Mouse (Mus musculus): Measurements from ENCODE around the gene Dab1.

The Dab1 gene

DNA sequence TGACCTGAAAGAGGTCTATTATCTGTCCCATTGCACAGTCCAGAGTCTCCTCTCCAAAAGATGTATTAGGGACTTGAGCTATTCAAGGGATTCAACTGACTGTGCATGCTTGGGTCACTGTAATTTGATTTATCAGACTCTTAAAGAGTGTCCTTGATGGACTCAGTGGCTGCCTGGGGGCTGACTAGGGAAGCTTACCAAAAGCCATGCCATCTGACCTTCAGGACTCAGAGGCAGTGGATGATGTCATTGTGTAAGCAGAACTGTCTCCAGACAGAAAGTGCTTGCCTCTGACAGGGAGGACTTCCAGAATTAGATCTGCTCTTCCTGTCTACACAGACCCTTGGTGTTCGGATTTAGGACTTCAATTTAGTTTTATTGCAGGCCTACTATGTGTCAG lies 627.3 kb downstream of the Dab1 start:
- DNase-seq (ENCODE audit: low read depth, low spot score) = no peak

DNA sequence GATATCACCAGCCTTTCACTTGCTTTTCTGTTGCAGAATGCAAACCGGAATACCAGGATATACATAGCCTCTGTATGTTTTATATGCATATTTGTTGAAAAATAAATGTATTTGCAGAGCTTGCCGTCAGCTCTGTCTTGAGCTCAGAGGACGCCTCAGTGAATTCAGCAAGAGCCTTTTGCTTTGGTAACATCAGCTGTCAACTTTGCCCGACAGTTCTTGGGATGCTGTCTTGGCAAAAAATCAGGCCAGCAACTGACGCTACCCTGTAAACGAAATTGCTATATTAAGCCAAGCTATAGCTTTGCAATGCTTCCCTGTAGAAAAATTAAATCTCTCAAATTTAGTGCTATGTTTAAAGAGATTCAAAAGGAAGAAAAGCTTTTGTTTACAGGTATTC lies 630.3 kb downstream of the Dab1 start:
- no peak for DNase-seq (ENCODE audit: low read depth, low spot score)

DNA sequence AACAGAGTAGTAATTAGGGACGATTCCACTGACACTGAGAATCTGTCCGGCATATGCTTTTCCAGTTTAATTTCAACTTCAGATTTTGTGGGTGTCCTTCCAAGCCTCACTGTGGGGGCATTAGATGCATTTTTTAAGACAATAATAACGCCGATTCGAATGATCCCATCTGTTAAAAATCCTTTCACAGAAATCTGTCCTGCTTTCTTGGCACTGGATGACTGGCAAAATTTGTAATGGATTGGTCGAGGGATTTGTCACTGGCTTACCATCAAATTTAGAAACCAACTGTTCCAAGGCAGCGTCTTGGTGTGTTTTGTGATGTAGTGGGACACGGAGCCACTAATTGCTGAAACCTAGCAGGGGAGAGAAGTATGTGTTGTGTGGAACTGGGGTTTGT lies 638.6 kb downstream of the Dab1 start:
- no peak for DNase-seq (ENCODE audit: low read depth, low spot score)

DNA sequence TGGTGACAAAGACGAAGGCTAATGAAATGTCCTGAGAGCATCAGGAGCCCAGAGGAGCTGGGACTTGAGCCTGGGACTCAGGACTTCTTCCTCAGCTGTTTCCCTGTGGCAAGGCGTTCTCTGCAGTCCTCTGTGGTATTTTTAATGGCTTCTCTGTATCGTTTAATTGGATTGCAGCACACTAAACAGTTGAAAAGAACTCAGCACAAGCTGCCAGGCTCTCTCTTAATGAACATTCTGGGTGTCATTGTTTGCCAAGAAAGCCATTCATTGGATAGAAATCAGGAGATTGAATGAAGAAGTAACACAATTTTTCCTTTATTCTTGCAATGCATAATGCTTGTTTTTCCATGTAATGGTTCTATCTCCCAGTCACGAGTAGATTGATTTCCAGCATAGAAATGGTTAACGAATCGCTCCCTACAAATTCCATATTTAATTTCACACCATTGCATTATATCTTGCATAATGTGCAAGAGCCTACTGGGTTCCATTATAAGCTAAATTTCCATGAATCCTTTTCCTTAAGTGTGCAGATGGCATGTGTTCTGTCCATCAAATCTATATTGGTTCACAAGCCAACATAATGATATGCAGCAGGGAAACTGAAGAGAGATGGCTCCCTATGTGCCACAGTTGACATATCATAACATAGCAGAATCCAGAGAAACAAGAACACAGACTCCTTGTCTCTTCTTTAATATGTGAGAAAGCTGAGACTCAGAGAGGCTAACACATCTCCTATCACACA lies 650.4 kb downstream of the Dab1 start:
- no peak for DNase-seq (ENCODE audit: low read depth, low spot score)

DNA sequence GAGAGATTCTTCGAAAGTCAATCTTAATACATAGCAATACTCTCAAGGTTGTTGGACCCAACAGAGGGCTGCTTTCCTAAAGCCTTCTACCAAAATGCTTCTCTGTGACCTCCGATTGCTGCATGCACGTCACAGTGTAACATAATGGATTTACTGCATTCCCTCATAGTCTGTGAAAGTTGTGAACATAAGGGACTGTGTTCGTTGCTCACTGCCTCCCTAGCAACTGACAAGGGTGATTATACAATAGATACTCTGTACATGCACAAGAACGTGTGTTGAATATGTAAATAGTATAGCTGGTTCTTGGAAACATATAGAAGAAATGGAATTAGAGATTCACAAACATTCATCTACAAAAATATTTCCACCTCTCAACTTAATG lies 651.0 kb downstream of the Dab1 start:
- DNase-seq (ENCODE audit: low read depth, low spot score) = no peak

DNA sequence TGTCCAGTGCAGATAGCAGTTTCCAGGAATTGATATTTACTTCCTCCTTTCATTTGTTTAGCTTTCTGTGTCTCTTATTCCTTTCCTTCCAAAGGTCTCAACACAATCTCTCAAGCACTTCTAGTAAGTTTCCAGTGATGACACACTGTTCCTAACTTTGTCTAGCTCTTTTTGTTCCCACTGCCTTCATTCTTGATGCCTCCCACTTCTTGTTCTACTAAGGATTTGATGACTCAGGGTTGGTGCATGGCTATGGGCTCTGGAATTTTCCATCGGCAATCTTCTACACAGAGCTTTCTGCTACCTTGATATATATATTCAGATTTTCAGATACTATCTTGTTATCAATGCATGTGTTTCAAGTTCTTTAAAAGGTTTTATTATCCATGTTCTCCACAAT lies 656.1 kb downstream of the Dab1 start:
- no peak for DNase-seq (ENCODE audit: low read depth, low spot score)

DNA sequence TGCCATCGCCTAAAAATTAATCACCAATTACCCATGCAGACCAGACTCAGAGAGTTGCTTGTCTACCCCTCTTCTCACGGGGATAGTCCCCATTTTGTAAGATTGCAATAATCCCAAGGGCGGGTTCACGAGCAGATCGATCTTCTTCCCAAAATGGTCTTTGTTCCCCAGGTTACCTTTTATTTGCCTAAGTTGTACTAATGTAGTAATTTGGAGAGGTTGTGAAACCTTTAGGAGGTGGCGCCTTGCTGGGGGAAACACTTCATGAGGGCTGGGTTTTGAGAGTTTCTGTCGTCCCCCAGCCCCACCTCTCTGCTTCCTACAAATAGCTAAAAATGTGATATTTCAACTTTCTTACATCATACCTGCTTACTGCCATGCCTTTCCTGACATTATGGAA lies 657.8 kb downstream of the Dab1 start:
- DNase-seq (ENCODE audit: low read depth, low spot score) = no peak

DNA sequence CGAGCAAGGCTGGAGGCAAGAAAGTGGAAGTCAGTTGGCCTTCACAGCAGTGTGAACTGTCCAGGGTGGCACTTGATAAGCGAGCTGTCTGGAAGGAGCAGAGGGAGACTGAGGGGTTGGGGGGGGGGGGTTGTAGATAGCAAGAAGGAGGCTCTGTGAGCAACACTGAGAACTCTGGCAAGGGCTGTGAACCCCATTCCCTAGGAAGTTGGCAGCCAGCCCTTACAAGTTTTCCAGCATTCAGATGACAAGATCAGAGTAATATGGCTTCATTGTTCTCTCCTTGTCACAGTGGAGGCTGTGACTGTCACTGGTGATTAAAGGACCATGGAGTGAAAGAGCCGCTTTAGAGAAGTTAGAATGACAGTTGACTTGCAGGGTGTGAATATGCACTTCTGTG lies 662.4 kb downstream of the Dab1 start:
- DNase-seq (ENCODE audit: low read depth, low spot score) = no peak

DNA sequence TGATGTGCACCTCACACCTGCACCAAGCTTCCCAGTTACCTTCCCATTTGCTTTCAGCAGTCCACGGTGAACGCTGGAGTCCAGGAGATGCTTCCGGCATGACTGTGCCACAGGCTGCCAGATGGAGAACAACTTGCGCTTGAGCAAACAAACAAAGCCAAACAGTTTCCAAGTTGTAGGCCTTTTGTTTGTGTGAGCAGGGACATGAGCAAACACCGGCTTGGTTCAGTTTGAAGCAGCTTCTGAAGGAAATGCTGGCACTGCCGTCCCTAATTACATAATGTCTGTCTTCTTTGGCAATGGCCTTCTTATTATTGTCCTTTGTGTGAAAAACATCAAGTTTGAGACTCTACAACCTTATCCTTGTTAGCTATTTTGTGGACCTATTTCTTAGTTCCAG lies 664.7 kb downstream of the Dab1 start:
- DNase-seq (ENCODE audit: low read depth, low spot score) = no peak

DNA sequence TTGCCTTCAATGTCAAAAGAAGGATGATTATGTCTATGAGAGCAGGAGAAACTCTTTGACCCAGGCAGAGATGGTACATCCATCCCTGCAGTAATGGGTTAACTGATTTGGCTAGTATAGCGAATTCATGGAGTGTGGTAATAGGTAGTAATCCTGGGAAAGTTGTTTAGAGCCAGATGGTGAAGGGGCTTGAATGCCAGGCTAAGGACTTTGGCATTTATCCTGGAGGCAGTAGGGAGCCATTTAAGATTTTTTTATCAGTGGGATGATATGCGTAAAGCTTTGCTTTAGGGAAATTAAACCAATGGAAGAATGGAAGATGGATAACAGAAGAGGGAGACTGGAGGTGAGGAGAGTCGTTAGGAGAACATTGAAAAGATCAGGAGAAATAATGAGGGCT lies 669.2 kb downstream of the Dab1 start:
- no peak for DNase-seq (ENCODE audit: low read depth, low spot score)

DNA sequence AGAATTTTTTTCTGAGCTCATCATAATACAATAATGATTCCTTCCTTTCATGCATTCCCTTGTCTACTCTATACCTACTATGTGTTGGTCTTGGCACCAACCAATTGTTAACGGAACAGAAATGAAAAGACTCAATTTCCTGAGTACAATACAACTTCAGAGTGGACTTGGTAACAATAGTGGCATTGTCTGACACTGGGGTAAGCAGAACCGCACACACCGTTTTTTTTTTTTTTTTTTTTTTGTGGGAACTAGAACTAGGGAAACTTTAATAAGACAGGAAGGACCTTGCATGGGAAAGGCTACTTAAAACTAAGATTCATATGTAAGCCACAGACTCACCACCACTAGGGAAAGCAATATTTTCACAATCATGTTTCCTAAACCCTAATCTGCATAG lies 682.6 kb downstream of the Dab1 start:
- DNase-seq (ENCODE audit: low read depth, low spot score) = no peak

DNA sequence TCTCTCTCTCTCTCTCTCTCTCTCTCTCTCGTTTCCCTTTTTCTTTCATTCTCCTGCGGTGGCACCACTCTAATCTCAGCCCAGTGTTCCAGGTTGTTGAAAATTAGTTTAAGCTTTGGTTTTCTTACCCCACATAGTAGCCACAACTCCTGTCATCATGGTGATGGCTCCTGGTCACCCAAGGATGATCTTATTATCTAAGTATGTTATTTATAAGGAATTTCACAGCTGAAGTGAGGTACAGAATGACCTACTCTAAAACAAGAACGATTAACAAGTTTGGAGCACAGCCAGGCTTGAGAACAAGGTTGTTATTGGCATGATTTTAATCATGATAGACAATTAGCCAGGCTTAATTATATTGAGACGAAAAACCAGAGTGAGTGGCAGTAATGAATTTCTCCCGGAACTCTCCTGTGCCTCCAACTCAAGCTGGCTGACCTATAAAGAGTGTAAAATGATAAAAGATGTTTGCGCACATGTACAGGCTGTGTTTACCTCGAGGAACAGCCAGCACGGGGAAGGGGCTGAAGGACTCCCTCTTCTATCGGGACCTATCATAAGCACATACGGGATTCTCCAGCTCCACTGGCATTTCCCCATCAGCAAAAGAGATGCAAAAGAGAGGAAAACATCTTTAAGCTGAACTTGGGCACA lies 684.0 kb downstream of the Dab1 start:
- no peak for DNase-seq (ENCODE audit: low read depth, low spot score)

DNA sequence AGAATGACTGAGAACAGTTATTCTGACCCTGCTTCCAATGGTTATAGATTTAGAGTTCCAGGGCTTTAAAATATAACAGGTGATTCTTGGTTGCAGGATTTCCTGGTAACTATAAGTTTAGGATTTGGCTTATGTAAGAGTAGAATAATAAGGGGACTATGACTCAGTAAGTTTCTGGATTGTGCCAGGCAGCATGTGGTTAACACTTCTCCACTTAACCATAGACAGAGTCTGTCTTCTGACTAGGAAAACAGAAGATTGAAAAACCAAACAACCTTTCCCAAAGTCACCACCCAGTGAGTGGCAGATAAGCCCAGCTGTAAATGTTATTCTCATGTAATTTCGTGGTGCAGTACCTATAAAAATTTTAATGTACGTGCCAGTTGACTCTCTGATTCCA lies 688.6 kb downstream of the Dab1 start:
- no peak for DNase-seq (ENCODE audit: low read depth, low spot score)

DNA sequence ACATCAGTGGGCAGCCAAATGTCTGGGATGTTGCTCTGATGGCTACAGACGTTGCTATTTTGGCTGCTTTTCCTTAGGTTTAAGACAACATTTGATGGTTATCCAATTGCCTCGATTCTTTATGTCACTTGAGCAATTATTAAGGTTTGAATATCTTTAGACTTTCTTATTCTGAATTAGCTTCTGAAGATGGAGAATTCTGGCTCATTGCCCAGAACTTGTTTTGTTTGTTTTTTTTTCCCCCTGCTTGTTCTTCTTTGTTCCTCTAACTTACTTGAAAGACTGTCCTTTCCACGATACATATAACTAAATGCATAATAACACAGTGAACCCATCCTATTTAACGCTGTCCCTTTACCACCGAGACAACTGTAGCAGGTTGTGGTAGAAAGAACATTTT lies 707.1 kb downstream of the Dab1 start:
- no peak for DNase-seq (ENCODE audit: low read depth, low spot score)

DNA sequence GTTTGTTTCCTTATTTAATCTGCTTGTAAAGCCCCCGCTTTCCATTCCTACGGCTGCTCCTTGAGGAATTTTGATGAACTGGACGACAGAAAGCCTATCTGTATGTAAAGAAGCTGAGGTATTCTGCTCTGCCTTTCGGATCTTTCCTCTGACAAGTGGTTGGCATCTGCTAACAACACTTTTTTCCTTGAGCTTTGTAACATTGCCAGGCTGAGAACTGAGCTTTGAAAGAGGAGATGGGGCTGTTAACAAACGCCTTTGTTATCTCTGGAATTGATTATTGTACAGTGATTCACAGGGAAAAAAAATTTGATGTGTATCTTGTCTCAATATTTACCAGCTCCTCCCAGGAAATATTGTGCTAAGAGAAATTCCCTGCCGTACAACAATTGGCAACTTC lies 712.7 kb downstream of the Dab1 start:
- DNase-seq (ENCODE audit: low read depth, low spot score) = no peak

DNA sequence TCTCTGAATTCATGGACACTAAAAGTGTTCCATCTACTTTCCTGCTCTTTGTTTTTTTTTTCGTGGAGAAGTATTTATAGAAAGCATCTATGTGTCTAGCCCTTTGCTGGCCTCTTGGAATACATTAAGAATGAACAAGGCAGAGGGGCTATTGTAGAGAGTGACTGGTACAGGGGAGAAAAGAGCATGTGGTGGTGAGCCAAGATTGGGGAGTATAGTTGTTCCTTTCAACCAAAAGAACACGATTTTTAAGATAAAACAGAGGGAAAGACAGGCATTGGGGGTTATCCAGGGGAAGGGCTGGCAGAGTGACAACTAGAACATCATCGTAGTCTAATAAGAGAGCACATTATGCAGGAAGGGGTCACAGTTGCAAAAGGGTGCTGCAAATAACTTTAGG lies 713.2 kb downstream of the Dab1 start:
- no peak for DNase-seq (ENCODE audit: low read depth, low spot score)

DNA sequence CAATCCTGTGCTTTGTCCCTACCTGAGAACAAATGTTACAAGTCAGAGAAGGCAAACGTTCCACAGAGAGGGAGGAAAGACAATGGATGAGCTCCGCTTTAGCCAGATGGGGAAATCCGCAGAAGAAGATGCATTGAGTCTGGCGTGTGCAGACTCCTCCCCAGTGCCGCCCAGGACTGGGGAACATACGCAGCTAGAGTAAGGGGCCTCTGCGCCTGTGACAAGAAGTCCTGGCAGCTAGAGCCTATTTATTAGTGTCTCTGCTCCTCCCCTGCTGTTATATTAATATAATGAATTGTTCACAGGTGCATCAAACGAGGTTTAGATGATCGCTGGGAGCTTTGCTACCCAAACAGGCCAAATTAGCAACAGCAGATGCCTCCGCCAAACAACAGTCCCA lies 718.1 kb downstream of the Dab1 start:
- DNase-seq (ENCODE audit: low read depth, low spot score) = no peak

DNA sequence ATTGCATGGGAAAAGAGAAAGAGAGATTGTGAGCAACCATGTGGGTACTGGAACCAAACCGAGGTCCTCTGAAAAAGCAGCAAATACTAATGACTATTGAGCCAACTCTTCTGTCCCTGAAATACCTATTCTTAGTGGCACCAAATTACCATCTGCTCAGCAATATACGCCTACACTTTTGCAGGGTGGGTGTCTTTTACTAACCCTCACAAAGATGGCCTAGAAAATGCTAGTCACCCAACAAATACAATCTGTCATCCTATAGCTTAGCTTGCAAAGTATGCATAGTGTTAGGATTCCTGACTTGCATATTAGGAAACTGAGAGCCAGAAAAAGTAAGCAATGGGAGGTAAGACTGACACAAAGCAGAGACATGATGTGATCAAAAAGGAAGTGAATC lies 719.2 kb downstream of the Dab1 start:
- no peak for DNase-seq (ENCODE audit: low read depth, low spot score)

DNA sequence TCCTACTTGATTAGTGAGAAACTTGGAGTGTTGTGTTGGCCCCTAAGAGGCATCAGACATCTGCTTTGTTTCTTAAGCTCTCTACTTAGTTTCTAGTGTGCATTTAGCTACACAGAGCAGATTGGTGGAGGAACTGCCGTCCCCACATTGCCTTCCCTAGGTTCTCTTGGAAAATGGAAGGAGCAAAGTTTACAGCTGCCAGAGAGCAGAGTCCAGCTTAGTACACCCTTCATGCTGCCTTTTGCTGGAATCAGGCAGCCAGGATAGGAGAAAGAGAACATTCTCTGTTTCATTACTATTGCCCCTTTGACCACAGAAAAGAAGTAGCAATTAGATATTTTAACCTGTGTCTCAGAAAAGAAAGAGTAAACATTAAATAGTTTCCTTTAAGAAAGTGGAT lies 742.2 kb downstream of the Dab1 start:
- DNase-seq (ENCODE audit: low read depth, low spot score) = no peak

DNA sequence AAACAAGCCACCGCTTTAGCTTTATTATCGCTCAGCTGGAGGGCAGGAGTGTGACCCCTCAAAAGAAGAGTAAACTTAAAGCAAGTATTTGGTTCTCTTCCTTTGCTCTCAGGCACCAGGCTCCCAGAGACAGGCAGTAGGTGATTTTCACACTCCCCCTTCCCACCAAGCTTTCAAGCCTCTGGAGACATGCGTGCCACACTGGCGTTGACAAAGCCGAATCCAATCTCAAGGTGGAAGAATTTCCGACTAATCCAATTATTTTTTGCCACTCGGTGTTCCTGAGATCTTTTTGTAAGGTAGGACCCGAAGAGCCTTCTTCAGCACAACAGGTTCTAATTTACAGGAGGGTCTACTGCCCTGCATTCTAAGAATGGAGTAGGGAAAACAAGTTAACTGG lies 747.3 kb downstream of the Dab1 start:
- no peak for DNase-seq (ENCODE audit: low read depth, low spot score)

DNA sequence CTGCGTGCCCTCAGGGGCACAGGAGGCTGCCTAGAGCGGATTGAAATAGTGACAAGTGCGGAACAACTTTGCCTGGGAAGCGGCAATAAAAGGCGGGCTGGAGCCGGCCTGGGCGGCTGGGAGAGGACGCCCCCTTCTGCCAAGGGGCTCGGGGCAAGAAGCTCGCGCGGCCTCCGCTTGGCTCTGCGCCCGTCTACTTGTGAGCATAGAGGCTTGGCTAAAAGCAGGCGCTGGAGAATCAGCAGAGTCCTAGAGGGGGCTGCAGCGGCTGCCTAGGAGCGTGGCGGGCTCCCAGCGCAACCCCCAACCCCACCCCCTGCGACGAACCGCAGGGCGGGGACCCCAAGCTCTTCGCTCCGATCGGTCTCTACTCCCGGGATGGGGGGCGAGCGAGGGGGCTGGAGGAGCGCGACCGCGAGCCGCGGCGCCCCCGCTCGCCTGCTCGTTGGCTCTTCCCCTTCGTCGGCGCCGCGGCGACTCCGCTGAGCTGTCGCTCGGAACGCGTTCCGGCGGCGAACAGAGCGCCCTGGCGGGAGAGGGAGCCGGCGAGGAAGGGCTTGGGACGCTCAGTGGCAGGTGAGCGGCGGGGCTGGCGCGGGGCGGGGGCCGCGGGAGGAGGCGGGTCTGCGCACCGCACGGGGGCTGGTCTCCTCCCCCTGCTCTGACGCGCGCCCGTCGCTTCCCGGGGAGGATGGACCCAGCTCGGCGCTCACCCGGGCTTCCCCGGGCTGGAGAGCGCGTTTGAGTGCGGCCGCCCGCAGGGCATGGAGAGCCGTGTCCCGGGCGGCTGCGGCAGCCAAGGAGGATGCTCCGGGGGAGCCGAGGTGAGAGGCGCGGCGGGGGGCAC lies 748.0 kb downstream of the Dab1 start:
- no peak for DNase-seq (ENCODE audit: low read depth, low spot score)

DNA sequence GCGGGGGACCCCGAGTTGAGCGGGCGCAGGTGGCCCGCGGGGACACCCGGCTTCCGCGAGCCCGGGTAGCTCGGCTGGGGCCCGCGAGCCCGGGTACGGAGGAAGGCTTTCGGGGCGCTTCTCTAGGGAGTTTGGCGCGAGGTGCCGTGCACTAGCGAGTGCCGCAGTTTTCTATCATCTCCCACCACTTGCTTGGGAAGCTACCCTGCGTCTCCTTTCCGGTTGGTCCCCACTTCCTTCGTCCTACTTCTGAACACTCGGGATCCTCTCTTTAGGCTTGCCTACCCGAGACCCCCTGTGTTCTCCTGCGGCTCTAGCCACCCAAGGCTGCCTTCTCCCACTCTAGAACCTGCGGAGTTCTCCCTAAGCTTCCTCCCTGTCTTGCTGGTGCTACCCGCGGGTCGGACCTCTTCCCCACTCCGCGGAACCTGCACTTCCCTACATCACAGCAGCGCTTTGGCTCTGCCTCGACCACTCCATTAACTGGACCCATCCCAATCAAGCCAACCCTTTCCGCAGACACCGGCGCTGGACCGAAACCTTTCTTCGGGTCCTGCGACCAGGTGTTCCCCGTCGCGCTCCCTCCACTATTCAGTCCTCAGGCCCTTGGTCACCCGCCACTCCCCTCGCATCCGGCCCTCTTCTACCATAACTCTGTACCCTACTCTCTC lies 748.7 kb downstream of the Dab1 start:
- DNase-seq (ENCODE audit: low read depth, low spot score) = no peak

All from CD4-positive helper T cell, adult 2 months (primary cell).